In the genomic region with DNA sequence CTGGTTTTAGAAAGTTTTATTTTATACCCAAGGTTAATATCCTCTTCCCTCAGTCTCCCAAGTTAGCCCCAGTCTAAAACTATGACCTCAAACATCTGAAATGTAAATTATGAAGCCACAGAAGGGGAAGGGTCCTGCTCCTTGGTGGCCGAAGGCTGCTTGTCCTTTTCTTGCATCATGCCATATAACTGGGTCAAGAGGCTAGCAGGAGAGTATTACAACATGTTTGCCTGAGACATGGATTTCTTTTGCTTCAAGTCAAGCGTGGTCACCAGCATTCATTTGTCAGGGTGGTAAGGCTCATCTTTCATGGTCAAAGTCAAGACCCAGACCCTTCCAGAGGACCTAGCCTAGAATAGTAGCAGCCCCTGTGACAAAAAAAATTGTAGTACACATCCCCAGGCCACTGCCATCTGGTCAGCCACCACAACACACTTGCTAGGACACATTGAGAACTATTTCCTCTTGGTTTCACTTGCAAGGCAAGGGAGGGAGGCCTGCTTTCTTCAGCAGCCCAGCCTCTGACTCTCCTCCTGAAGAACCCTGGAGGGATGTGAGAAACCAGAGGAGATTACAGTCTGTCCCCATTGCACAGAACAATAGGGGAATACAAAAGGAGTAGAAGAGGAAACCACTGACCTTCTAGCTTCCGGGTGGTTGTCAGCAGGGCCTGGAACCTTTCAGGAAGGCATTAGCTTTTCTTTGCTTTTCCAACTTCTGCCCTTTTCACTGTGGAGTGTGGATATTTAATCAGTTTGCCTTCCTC, we compare ENCODE assay signal across 19 mouse cellular contexts.
DNase-seq lines count a peak whose midpoint lies in the region; ATAC-seq and TF ChIP-seq lines count a peak whose summit lies in the region.
"Had no signal": no experiment of that assay in that cellular context is flagged by ENCODE, and none has a peak within 500 bp of the region (broad histone marks: within the 10 kb centered on the region; RNA-seq: fewer than 3 reads in every experiment).

No protein-coding gene starts in this region.

- no peaks in the 10 kb centered on the region for H3K27me3 ChIP-seq in hindbrain, embryonic 10.5 days (ENCODE audit: insufficient read depth, poor library complexity, severe bottlenecking)
- H3K27me3 ChIP-seq in hindbrain, embryonic 11.5 days (ENCODE audit: control insufficient read depth, insufficient read depth, low read length), result no peaks in the 10 kb centered on the region
- no peaks in the 10 kb centered on the region for H3K27me3 ChIP-seq in E14TG2a.4 (ENCODE audit: insufficient read depth, low read length)
- no peaks in the 10 kb centered on the region for H3K27me3 ChIP-seq in heart, embryonic 14.5 days (ENCODE audit: control insufficient read depth, insufficient read depth, low read length)
- H3K27me3 ChIP-seq: embryonic facial prominence, embryonic 15.5 days; midbrain, embryonic 15.5 days had no signal

- H3K4me3 ChIP-seq in hindbrain, embryonic 10.5 days, result no peak overlapping the region
- no peak overlapping the region for H3K4me3 ChIP-seq in hindbrain, embryonic 11.5 days (ENCODE audit: low read depth, low read length)
- H3K4me3 ChIP-seq in E14TG2a.4 (replicated peaks; ENCODE audit: low read length), result 0 out of 2 replicates have a peak overlapping the region, but pooled peaks have one; percentile 17
- H3K4me3 ChIP-seq in heart, embryonic 14.5 days (ENCODE audit: control insufficient read depth in 1 of 2, insufficient read depth in 1 of 2, low read depth in 1 of 2, low read length in 2 of 2), result no peak overlapping the region
- H3K4me3 ChIP-seq: embryonic facial prominence, embryonic 15.5 days; forebrain, embryonic 10.5 days; gastrocnemius, adult 2 months; midbrain, embryonic 15.5 days had no signal

- no peak for TF ChIP-seq CTCF in E14TG2a.4 (conservative IDR thresholded peaks at IDR 0.05; ENCODE audit: low read length)

- no peaks in the 10 kb centered on the region for H3K9me3 ChIP-seq in hindbrain, embryonic 10.5 days
- H3K9me3 ChIP-seq in hindbrain, embryonic 11.5 days (ENCODE audit: control insufficient read depth, low read length), result no peaks in the 10 kb centered on the region
- peaks cover 10% of the 10 kb centered on the region for H3K9me3 ChIP-seq in E14TG2a.4 (ENCODE audit: low read length)
- no peaks in the 10 kb centered on the region for H3K9me3 ChIP-seq in heart, embryonic 14.5 days (ENCODE audit: control insufficient read depth, low read length)
- H3K9me3 ChIP-seq: embryonic facial prominence, embryonic 15.5 days; forebrain, embryonic 10.5 days; midbrain, embryonic 15.5 days had no signal

- H3K4me2 ChIP-seq in hindbrain, embryonic 11.5 days (replicated peaks; ENCODE audit: low read depth, low read length), result no peak overlapping the region
- no peak overlapping the region for H3K4me2 ChIP-seq in heart, embryonic 14.5 days (ENCODE audit: low read length)
- H3K4me2 ChIP-seq: embryonic facial prominence, embryonic 15.5 days; midbrain, embryonic 15.5 days had no signal

- H3K27ac ChIP-seq in hindbrain, embryonic 10.5 days, result peak overlapping the region; percentile 12; the same call in 1 of the 2 replicates
- no peak overlapping the region for H3K27ac ChIP-seq in hindbrain, embryonic 11.5 days (ENCODE audit: low read depth, low read length)
- H3K27ac ChIP-seq in heart, embryonic 14.5 days (replicated peaks in 1 of 2; ENCODE audit: control insufficient read depth in 1 of 2, insufficient read depth in 1 of 2, low read depth in 2 of 2, low read length in 2 of 2), result peak overlapping the region; percentile 28 to 48; a peak in 3 of 4 replicates
- H3K27ac ChIP-seq: embryonic facial prominence, embryonic 15.5 days; forebrain, embryonic 10.5 days; gastrocnemius, adult 2 months; midbrain, embryonic 15.5 days had no signal

- intact Hi-C loops in left cerebral cortex, postnatal 25 days (cut with DNase I), result no loop called here
- intact Hi-C loops in left cerebral cortex, postnatal 36 days (cut with DNase I), result no loop called here

- 66% methylated on average over 3 of the region's 3 CpGs for WGBS in hindbrain, embryonic 10.5 days
- 68% methylated on average over 3 of the region's 3 CpGs for WGBS in hindbrain, embryonic 11.5 days
- 73% methylated on average over 3 of the region's 3 CpGs for WGBS in heart, embryonic 14.5 days

- peaks cover 12% of the 10 kb centered on the region for H3K4me1 ChIP-seq in hindbrain, embryonic 10.5 days (replicated peaks)
- no peaks in the 10 kb centered on the region for H3K4me1 ChIP-seq in hindbrain, embryonic 11.5 days (replicated peaks; ENCODE audit: control insufficient read depth, insufficient read depth, low read length)
- peaks cover 66% of the 10 kb centered on the region for H3K4me1 ChIP-seq in E14TG2a.4 (replicated peaks; ENCODE audit: low read depth, low read length)
- peaks cover 0 to 2% of the 10 kb centered on the region in 2 experiments; a peak in 1 of 4 replicates for H3K4me1 ChIP-seq in heart, embryonic 14.5 days (ENCODE audit: control insufficient read depth in 2 of 2, insufficient read depth in 2 of 2, low read length in 2 of 2)
- H3K4me1 ChIP-seq: embryonic facial prominence, embryonic 15.5 days; midbrain, embryonic 15.5 days had no signal

- DNase-seq in hindbrain, embryonic 10.5 days (ENCODE audit: low spot score), result no peak
- no peak for DNase-seq in hindbrain, embryonic 11.5 days (ENCODE audit: low spot score)
- DNase-seq in MN1 (ENCODE audit: low spot score), result peak; percentile 7
- DNase-seq in left cerebral cortex, postnatal 25 days (ENCODE audit: low spot score in 2 of 2), result no peak
- no peak for DNase-seq in left cerebral cortex, postnatal 36 days (ENCODE audit: low spot score in 2 of 2)
- DNase-seq: adrenal gland, adult 8-10 months; cerebellum, adult 2 months; embryo, embryonic 11 days; gastrocnemius, adult 2 months; kidney, adult 9 months; kidney, postnatal 36 days; layer of hippocampus, adult 9-11 months; lung, postnatal 4 days had no signal

- no peak overlapping the region for H3K9ac ChIP-seq in hindbrain, embryonic 11.5 days (ENCODE audit: low read depth, low read length)
- H3K9ac ChIP-seq in heart, embryonic 14.5 days (ENCODE audit: low read length), result no peak overlapping the region
- H3K9ac ChIP-seq: embryonic facial prominence, embryonic 15.5 days; midbrain, embryonic 15.5 days had no signal

- ATAC-seq in hindbrain, embryonic 11.5 days (ENCODE audit: low FRiP score), result no peak
- peak; percentile 31; the same call in 1 of the 2 replicates for ATAC-seq in heart, embryonic 14.5 days (ENCODE audit: insufficient number of reproducible peaks, insufficient read depth, low FRiP score, low read depth)
- ATAC-seq in megakaryocyte progenitor cell, adult 5-6 weeks (replicated peaks; ENCODE audit: poor library complexity), result no peak
- ATAC-seq: midbrain, embryonic 15.5 days had no signal

- no peaks in the 10 kb centered on the region for H3K36me3 ChIP-seq in hindbrain, embryonic 10.5 days
- H3K36me3 ChIP-seq in hindbrain, embryonic 11.5 days (ENCODE audit: control insufficient read depth, insufficient read depth, low read length), result no peaks in the 10 kb centered on the region
- H3K36me3 ChIP-seq in E14TG2a.4 (ENCODE audit: insufficient read depth, low read length), result no peaks in the 10 kb centered on the region
- no peaks in the 10 kb centered on the region for H3K36me3 ChIP-seq in heart, embryonic 14.5 days (ENCODE audit: control insufficient read depth, insufficient read depth, low read length)
- H3K36me3 ChIP-seq: embryonic facial prominence, embryonic 15.5 days; forebrain, embryonic 10.5 days; midbrain, embryonic 15.5 days had no signal
